Mouse (Mus musculus) adrenal gland, adult 18-20 months (tissue): ENCODE data around the gene Mtmr11. TPM values are rescaled to one million over a fixed set of nuclear protein-coding genes. Genes with fewer than 3 reads are reported as not detected.
"Not testable (repeated sequence)": the region's sequence is repeated elsewhere in the genome, so short reads cannot be mapped to it uniquely, and the experiment has no call there.

Source experiments
- DNase-seq, 2 experiments: peaks; one replicate each; pipeline ENCODE4 v3.0.0; 2021 to 2022; ENCODE audit warnings: low spot score in 2 of 2
- microRNA-seq, 2 experiments: library from miRNA; unstranded; fragments of <30 nt; microRNA quantifications; one replicate each; pipeline ENCODE4 v1.2.0; 2021; ENCODE audit warnings: borderline number of aligned reads in 2 of 2
- total RNA-seq, 2 experiments: library from RNA; stranded (reverse); gene quantifications; 1 replicate in 1 of 2; 2 replicates in 1 of 2; pipeline ENCODE4 v1.2.3; 2021

The Mtmr11 gene
- total RNA-seq, 2 experiments from 2014 or later: 19.4 to 28.7 TPM

GRCm38 (mm10) chr3:96199731-96200130, 37.9 kb downstream of the Mtmr11 start:
- DNase-seq: no peak

- DNase-seq: no peak
These were observed 46.0 kb downstream of the Mtmr11 start for GRCm38 (mm10) chr3:96207819-96208218.

GRCm38 (mm10) chr3:96209242-96209641, 47.4 kb downstream of the Mtmr11 start:
- DNase-seq: no peak

GRCm38 (mm10) chr3:96219191-96219641, 57.4 kb downstream of the Mtmr11 start:
- no peak for DNase-seq

- peak; percentile 65 to 75 for DNase-seq
These were observed 57.9 kb downstream of the Mtmr11 start, which contains the start of the genes Bola1 and Hist2h2ab for GRCm38 (mm10) chr3:96219661-96220130. TSS of gene Bola1 (minus strand) at chr3:96219709. TSS of gene Hist2h2ab (plus strand) at chr3:96219865.

GRCm38 (mm10) chr3:96220131-96220764, 58.4 kb downstream of the Mtmr11 start:
- DNase-seq: not testable (repeated sequence)

GRCm38 (mm10) chr3:96220765-96221639, 59.2 kb downstream of the Mtmr11 start, which contains the start of the genes Hist2h2ac and Hist2h2be:
TSS of gene Hist2h2ac (minus strand) at chr3:96220880.
TSS of gene Hist2h2be (plus strand) at chr3:96221119.
- peak; percentile 82 to 92 for DNase-seq

Small RNAs within 50 kb of the gene (microRNA-seq; reads per million reads assigned to microRNA genes)
- gene Gm44492: 0 reads per million in 2 experiments

Other genes with a start within 250 kb of the Mtmr11 start
- 100 to 1,000 TPM in 1 of 2 experiments, 10 to 100 TPM in 1; 92.2 to 101 TPM for gene Anp32e, start 232.8 kb upstream of the Mtmr11 start, total RNA-seq
- 10 to 100 TPM; 20.9 to 32.2 TPM for gene Plekho1, start 166.0 kb upstream of the Mtmr11 start, total RNA-seq
- gene Vps45, start 103.5 kb upstream of the Mtmr11 start, total RNA-seq: 10 to 100 TPM; 26.4 to 31.4 TPM
- gene Otud7b, start 57.5 kb upstream of the Mtmr11 start, total RNA-seq: 10 to 100 TPM; 32.1 to 35.0 TPM
- 10 to 100 TPM; 56.6 to 57.0 TPM for gene Sf3b4, start 10.3 kb downstream of the Mtmr11 start, total RNA-seq
- gene Sv2a, start 19.1 kb downstream of the Mtmr11 start, total RNA-seq: 1 to 10 TPM; 9.3 to 9.4 TPM
- 10 to 100 TPM; 30.3 to 35.8 TPM for gene Bola1, start 57.7 kb downstream of the Mtmr11 start, total RNA-seq
- gene Hist2h2ab, start 57.9 kb downstream of the Mtmr11 start, total RNA-seq: 1 to 10 TPM; 4.9 to 5.1 TPM
- gene Hist2h2ac, start 58.9 kb downstream of the Mtmr11 start, total RNA-seq: 10 to 100 TPM; 37.8 to 39.8 TPM
- gene Hist2h2be, start 59.1 kb downstream of the Mtmr11 start, total RNA-seq: 10 to 100 TPM; 17.3 to 19.9 TPM
- 10 to 100 TPM; 17.4 to 18.8 TPM for gene Hist2h3c2, start 77.1 kb downstream of the Mtmr11 start, total RNA-seq
- 100 to 1,000 TPM; 358 to 442 TPM for gene Hist2h2aa2, start 78.3 kb downstream of the Mtmr11 start, total RNA-seq
- 1 to 10 TPM; 7.7 to 9.6 TPM for gene Hist2h2aa1, start 83.5 kb downstream of the Mtmr11 start, total RNA-seq
- gene Hist2h3c1, start 84.7 kb downstream of the Mtmr11 start, total RNA-seq: not detected
- gene Hist2h4, start 101.3 kb downstream of the Mtmr11 start, total RNA-seq: 10 to 100 TPM; 21.2 to 22.1 TPM
- 10 to 100 TPM; 37.9 to 43.2 TPM for gene Hist2h3b, start 106.7 kb downstream of the Mtmr11 start, total RNA-seq
- gene Hist2h2bb, start 107.7 kb downstream of the Mtmr11 start, total RNA-seq: 10 to 100 TPM; 52.7 to 54.1 TPM
- gene Fcgr1, start 132.0 kb downstream of the Mtmr11 start, total RNA-seq: 1 to 10 TPM; 2.0 to 3.3 TPM